Mouse (Mus musculus) stomach, embryonic 14.5 days (tissue): ENCODE results near the gene Gna11. TPM values are rescaled to one million over a fixed set of nuclear protein-coding genes. Genes with fewer than 3 reads are reported as not detected.

Experiments
- ATAC-seq: fragments of 200-750 bp; cut with Nextera tagmentation; 2 replicates; pipeline ENCODE4 v1.8.0; 2017; ENCODE audit warnings: low read depth, moderate TSS enrichment; ENCODE audit not compliant: insufficient number of reproducible peaks, insufficient read depth, low FRiP score
- H3K27ac ChIP-seq: fragments of 300-500 bp; sonication (generic); 2 replicates; pipeline ENCODE4 v1.5.1; 2014; ENCODE audit warnings: mild to moderate bottlenecking, low read length, moderate library complexity, mixed read lengths
- H3K27me3 ChIP-seq: fragments of 300-500 bp; sonication (generic); 2 replicates; pipeline ENCODE4 v1.6.1; 2014; ENCODE audit warnings: low read length, control low read depth, mixed read lengths; ENCODE audit not compliant: control insufficient read depth, insufficient read depth
- H3K36me3 ChIP-seq: fragments of 300-500 bp; sonication (generic); 2 replicates; pipeline ENCODE4 v1.6.1; 2014; ENCODE audit warnings: mild to moderate bottlenecking, control low read depth, low read length, moderate library complexity, mixed read lengths; ENCODE audit not compliant: control insufficient read depth, insufficient read depth
- H3K4me1 ChIP-seq: fragments of 300-500 bp; sonication (generic); 2 replicates; pipeline ENCODE4 v1.6.1; 2014; ENCODE audit warnings: low read length, control low read depth, mixed read lengths; ENCODE audit not compliant: control insufficient read depth, insufficient read depth
- H3K4me2 ChIP-seq: fragments of 300-500 bp; sonication (generic); replicated peaks from 2 replicates; pipeline ENCODE4 v1.6.1; 2014; ENCODE audit warnings: low read depth, low read length, control low read depth
- H3K4me3 ChIP-seq: fragments of 300-500 bp; sonication (generic); 2 replicates; pipeline ENCODE4 v1.5.1; 2014; ENCODE audit warnings: low read depth, low read length, control low read depth
- H3K9ac ChIP-seq: fragments of 300-500 bp; sonication (generic); replicated peaks from 2 replicates; pipeline ENCODE4 v1.6.1; 2014; ENCODE audit warnings: low read depth, mild to moderate bottlenecking, control low read depth, low read length, moderate library complexity, mixed read lengths
- H3K9me3 ChIP-seq: fragments of 300-500 bp; sonication (generic); 2 replicates; pipeline ENCODE4 v1.6.1; 2016; ENCODE audit warnings: low read depth, low read length, control low read depth; ENCODE audit not compliant: control insufficient read depth
- WGBS: fragments of 180-500 bp; shearing (Covaris S2); extraction: QIAGEN DNeasy Blood & Tissue Kit; methylation state at CpG from one replicate; pipeline ENCODE4 v1.1.7; 2014; 5-methylcytosine and 5-hydroxymethylcytosine counted together
- polyA plus RNA-seq: library from polyadenylated mRNA; unstranded; fragments of >200 nt; fragmentation: Nextera tagmentation; extraction: Ambion mirVana; gene quantifications from 2 replicates; pipeline ENCODE4 v1.2.1, GENCODE M21; 2014

The Gna11 gene
- polyA plus RNA-seq, 1 experiment from 2014 or later: 89.3 TPM

- Histone ChIP-seq H3K27ac (no peak overlapping the region), H3K27me3 (no peaks in the 10 kb centered on the region), H3K9me3 (no peaks in the 10 kb centered on the region), H3K9ac (no peak overlapping the region), H3K4me2 (no peak overlapping the region), H3K4me1 (peaks cover 6% of the 10 kb centered on the region), H3K36me3 (0 out of 2 replicates have a peak, but pooled peaks cover 3% of the 10 kb centered on the region), H3K4me3 (no peak overlapping the region)
- 79% methylated on average over 4 of the region's 4 CpGs for WGBS
- ATAC-seq: no peak
Observed at GRCm38 (mm10) chr10:81579967-81580366, 35.0 kb upstream of the Gna11 start.

GRCm38 (mm10) chr10:81575695-81576094 lies 30.7 kb upstream of the Gna11 start:
- no peak for ATAC-seq
- Histone ChIP-seq H3K36me3 (no peaks in the 10 kb centered on the region), H3K4me1 (peaks cover 25% of the 10 kb centered on the region), H3K9me3 (no peaks in the 10 kb centered on the region), H3K4me2 (peak overlapping the region; percentile 89), H3K27me3 (no peaks in the 10 kb centered on the region), H3K9ac (peak overlapping the region; percentile 50; the same call in 1 of the 2 replicates), H3K4me3 (peak overlapping the region; percentile 60), H3K27ac (peak overlapping the region; percentile 27; the same call in 1 of the 2 replicates)
- 2% methylated on average over 6 of the region's 6 CpGs for WGBS

- Histone ChIP-seq H3K9ac (peak overlapping the region; percentile 50), H3K4me2 (peak overlapping the region; percentile 89), H3K36me3 (no peaks in the 10 kb centered on the region), H3K4me3 (peak overlapping the region; percentile 60), H3K27ac (peak overlapping the region; percentile 27; the same call in 1 of the 2 replicates), H3K27me3 (no peaks in the 10 kb centered on the region), H3K9me3 (no peaks in the 10 kb centered on the region), H3K4me1 (peaks cover 26% of the 10 kb centered on the region)
- ATAC-seq: no peak
- under 1% methylated on average over 23 of the region's 30 CpGs for WGBS
Observed at GRCm38 (mm10) chr10:81575208-81575631, 30.2 kb upstream of the Gna11 start.

GRCm38 (mm10) chr10:81574081-81575056 lies 29.4 kb upstream of the Gna11 start, which contains the start of gene Tle2:
Tle2 (plus strand) TSS chr10:81574561.
- Histone ChIP-seq H3K36me3 (no peaks in the 10 kb centered on the region), H3K27ac (peak within 1 kb of the TSS; percentile 27; the same call in 1 of the 2 replicates), H3K4me1 (peaks cover 35% of the 10 kb centered on the region), H3K9me3 (no peaks in the 10 kb centered on the region), H3K9ac (peak within 1 kb of the TSS; percentile 50), H3K4me3 (peak within 1 kb of the TSS; percentile 60), H3K27me3 (no peaks in the 10 kb centered on the region), H3K4me2 (peak within 1 kb of the TSS; percentile 89)
- ATAC-seq: no peak
- 23% methylated on average over 10 of the region's 10 CpGs for WGBS

GRCm38 (mm10) chr10:81572975-81573374 lies 28.0 kb upstream of the Gna11 start:
- Histone ChIP-seq H3K9me3 (no peaks in the 10 kb centered on the region), H3K27me3 (no peaks in the 10 kb centered on the region), H3K4me1 (peaks cover 47% of the 10 kb centered on the region), H3K36me3 (no peaks in the 10 kb centered on the region), H3K4me3 (no peak overlapping the region), H3K9ac (no peak overlapping the region), H3K27ac (peak overlapping the region; percentile 76; the same call in 1 of the 2 replicates), H3K4me2 (no peak overlapping the region)
- no peak for ATAC-seq
- WGBS: 18% methylated on average over 9 of the region's 9 CpGs

GRCm38 (mm10) chr10:81572133-81572671 lies 27.2 kb upstream of the Gna11 start:
- no peak for ATAC-seq
- no peaks in the 10 kb centered on the region for H3K27me3 ChIP-seq
- H3K9me3 ChIP-seq: no peaks in the 10 kb centered on the region
- H3K27ac ChIP-seq: peak overlapping the region; percentile 76
- no peak overlapping the region; the same call in 1 of the 2 replicates for H3K9ac ChIP-seq
- H3K36me3 ChIP-seq: no peaks in the 10 kb centered on the region
- H3K4me3 ChIP-seq: peak overlapping the region; percentile 20
- WGBS: 11% methylated on average over 9 of the region's 9 CpGs
- H3K4me1 ChIP-seq: peaks cover 51% of the 10 kb centered on the region
- peak overlapping the region; percentile 45 for H3K4me2 ChIP-seq

GRCm38 (mm10) chr10:81571501-81571876 lies 26.5 kb upstream of the Gna11 start:
- H3K4me3 ChIP-seq: peak overlapping the region; percentile 30
- peaks cover 51% of the 10 kb centered on the region for H3K4me1 ChIP-seq
- peak; percentile 91 for ATAC-seq

GRCm38 (mm10) chr10:81570831-81571500 lies 26.0 kb upstream of the Gna11 start:
- Histone ChIP-seq H3K36me3 (peaks cover 10% of the 10 kb centered on the region; the same call in 1 of the 2 replicates), H3K27ac (peak overlapping the region; percentile 86), H3K4me1 (peaks cover 49% of the 10 kb centered on the region), H3K27me3 (no peaks in the 10 kb centered on the region), H3K9ac (no peak overlapping the region), H3K4me3 (peak overlapping the region; percentile 30), H3K9me3 (no peaks in the 10 kb centered on the region), H3K4me2 (peak overlapping the region; percentile 70)
- WGBS: under 1% methylated on average over 34 of the region's 34 CpGs
- peak; percentile 56 for ATAC-seq

More at GRCm38 (mm10) chr10:81571501-81571876, 26.5 kb upstream of the Gna11 start:
- H3K36me3 ChIP-seq: 0 out of 2 replicates have a peak, but pooled peaks cover 5% of the 10 kb centered on the region
- H3K9me3 ChIP-seq: no peaks in the 10 kb centered on the region
- H3K9ac ChIP-seq: no peak overlapping the region
- peak overlapping the region; percentile 70 for H3K4me2 ChIP-seq
- peak overlapping the region; percentile 83 for H3K27ac ChIP-seq
- WGBS: under 1% methylated on average over 18 of the region's 18 CpGs
- H3K27me3 ChIP-seq: no peaks in the 10 kb centered on the region
